Mouse (Mus musculus) erythroblast, embryonic 14.5 days (primary cell): ENCODE results near the gene Sim2. TPM values are rescaled to one million over a fixed set of nuclear protein-coding genes. Genes with fewer than 3 reads are reported as not detected.

Experiments used
- H3K27me3 ChIP-seq: 2 replicates; pipeline ENCODE4 v1.6.1; 2012; ENCODE audit warnings: inconsistent platforms; ENCODE audit not compliant: control insufficient read depth
- H3K36me3 ChIP-seq: 2 replicates; pipeline ENCODE4 v1.6.1; 2012; ENCODE audit warnings: mild to moderate bottlenecking, inconsistent platforms; ENCODE audit not compliant: control insufficient read depth
- H3K4me1 ChIP-seq: 2 replicates; pipeline ENCODE4 v1.6.1; 2012; ENCODE audit warnings: inconsistent platforms; ENCODE audit not compliant: control insufficient read depth
- H3K4me3 ChIP-seq: replicated peaks from 2 replicates; pipeline ENCODE3; 2012; ENCODE audit warnings: moderate library complexity, mild to moderate bottlenecking, inconsistent platforms
- H3K9me3 ChIP-seq: 2 replicates; pipeline ENCODE4 v1.6.1; 2012; ENCODE audit warnings: low read length, inconsistent platforms, mixed read lengths; ENCODE audit not compliant: control insufficient read depth
- GATA1 ChIP-seq: IDR thresholded peaks from 2 replicates; pipeline ENCODE4 v1.6.1; 2012; ENCODE audit warnings: low read length, inconsistent platforms, mixed read lengths
- TAL1 ChIP-seq: IDR thresholded peaks from 3 replicates; pipeline ENCODE4 v1.6.1; 2012; ENCODE audit warnings: low read length, inconsistent platforms, mixed read lengths
- polyA plus RNA-seq: library from polyadenylated mRNA; stranded (reverse); fragments of >175 nt; gene quantifications from 2 replicates; pipeline ENCODE4 v1.2.3, GENCODE M21; 2012

Gene Sim2
- polyA plus RNA-seq, result not detected in 2 replicates

DNA sequence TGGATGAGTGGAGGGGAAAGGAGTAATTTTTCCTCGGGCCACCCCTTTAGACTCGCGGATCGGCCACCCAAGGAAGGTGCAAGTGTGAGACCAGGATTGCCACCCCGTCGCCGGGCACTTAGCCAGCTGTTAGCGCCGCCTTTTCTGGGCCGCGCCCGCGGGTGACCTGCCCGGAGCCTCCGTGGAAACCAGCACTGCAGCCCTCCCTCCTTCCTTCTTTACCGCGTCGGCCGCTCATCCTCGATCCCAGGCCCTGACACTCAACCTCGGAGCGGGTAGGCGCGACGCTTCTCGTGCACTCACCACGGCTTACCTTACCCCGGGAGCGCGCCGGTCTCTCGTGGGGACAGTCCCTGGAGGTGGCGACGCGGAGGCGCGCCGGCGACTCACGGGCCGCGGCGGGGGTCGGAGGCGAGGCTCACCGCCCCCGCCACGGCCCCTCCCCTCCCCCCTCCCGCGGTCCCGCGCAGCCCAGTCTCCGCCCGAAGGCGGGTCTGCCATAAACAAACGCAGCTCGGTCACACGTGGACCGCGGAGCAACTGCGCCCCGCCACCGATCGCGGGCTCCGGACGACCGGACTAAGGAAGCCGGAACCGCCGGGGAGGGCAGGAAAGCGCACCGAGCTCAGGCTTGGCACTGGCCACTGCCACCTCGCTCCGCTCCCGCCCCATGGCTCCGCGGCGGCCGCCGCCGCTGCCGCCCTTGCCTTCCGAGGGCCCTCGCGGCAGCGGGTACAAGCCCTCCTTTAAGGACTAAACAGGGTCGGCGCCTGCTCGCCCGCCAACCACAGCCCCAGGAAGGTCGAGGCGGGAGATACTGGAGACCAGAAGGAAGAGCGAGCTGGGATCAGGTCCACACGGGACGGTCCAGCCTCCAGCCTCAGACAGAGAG lies at the start of gene Sim2:
TSS of gene Sim2 (plus strand) at position 221 of the 892 bp plus-strand sequence.
- peaks cover 100% of the 10 kb centered on the region for H3K27me3 ChIP-seq
- H3K4me1 ChIP-seq, result no peaks in the 10 kb centered on the region
- H3K4me3 ChIP-seq, result no peak within 1 kb of the TSS
- peaks cover 5% of the 10 kb centered on the region; the same call in 1 of the 2 replicates for H3K9me3 ChIP-seq
- TF ChIP-seq GATA1, result no peak
- no peak for TF ChIP-seq TAL1
- H3K36me3 ChIP-seq, result no peaks in the 10 kb centered on the region

DNA sequence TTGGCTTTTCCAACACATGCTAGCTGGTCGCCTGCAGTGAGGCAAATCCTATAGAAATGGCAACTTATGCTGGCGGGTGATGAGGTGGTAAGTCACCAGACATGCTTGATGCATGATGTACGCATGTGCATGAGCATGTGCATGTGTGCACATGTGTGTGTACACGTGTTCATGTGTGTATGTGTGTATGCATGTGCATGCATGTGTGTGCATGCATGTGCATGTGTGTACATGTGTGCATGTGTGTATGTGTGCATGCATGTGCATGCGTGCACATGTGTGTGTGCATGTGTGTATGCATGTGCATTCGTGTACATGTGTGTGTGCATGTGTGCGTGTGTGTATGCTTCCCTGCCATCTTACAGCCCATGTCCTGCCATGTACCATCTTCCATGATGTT lies 47.5 kb upstream of the Sim2 start:
- no peaks in the 10 kb centered on the region for H3K4me1 ChIP-seq
- H3K27me3 ChIP-seq, result peaks cover 19% of the 10 kb centered on the region
- H3K9me3 ChIP-seq, result peaks cover 3% of the 10 kb centered on the region; the same call in 1 of the 2 replicates
- H3K36me3 ChIP-seq, result no peaks in the 10 kb centered on the region
- no peak for TF ChIP-seq GATA1
- TF ChIP-seq TAL1, result no peak; the same call in 1 of the 3 replicates
- no peak overlapping the region for H3K4me3 ChIP-seq

DNA sequence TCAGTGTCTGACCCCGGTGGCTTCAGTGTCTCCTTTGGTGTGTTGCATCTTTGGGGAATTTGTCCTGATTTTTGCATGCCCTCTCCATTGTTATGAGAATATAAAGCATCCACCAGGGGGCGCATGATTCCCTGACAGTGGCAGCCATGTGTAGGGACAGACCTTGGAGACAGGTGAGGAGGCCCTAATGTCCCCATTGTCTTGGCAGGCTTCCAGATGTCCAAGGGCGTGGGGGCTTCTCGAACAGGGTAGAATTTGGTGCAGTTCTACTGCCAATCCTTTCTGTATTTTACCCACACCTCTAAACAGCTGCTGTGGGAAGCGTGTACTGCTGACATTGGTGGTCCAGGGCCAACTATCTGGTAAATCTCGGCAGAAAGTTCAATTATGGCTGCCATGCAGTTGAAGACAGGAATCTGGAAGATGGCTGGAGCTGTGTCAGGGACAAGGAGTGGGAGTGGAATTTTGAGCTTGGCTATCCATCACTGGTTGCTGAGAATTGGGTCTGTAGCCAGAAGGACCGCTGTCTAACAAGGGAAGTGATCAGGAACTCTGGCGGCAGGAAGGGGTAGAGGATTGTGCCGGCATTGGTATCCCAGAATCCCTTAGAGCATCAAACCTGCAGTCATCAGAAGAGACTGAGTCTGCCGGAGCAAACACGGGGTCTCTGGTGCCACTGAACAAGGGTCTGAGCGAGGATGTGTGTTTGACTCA lies 46.3 kb upstream of the Sim2 start:
- Histone ChIP-seq H3K27me3 (peaks cover 19% of the 10 kb centered on the region), H3K36me3 (no peaks in the 10 kb centered on the region), H3K9me3 (peaks cover 3% of the 10 kb centered on the region; the same call in 1 of the 2 replicates), H3K4me1 (no peaks in the 10 kb centered on the region), H3K4me3 (no peak overlapping the region)
- TF ChIP-seq TAL1, result no peak
- no peak for TF ChIP-seq GATA1

DNA sequence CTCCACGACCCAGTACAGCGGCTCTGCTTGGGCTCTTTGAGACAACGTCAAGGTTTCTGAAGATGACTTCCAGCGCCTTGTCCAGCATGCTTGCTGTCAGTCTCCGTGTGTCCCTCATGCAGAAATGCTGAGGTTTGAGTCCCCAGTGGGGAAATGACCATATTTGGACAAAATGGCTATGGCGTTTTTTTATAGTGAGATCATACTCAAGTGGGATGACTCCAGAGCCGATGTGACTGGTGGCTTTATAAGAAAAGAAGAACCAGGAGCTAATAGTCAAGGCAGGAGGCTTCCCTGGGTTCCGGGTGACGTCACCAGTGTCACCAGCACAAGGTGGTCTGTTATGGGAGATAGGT lies 45.8 kb upstream of the Sim2 start:
- Histone ChIP-seq H3K27me3 (peaks cover 19% of the 10 kb centered on the region), H3K4me3 (no peak overlapping the region), H3K36me3 (no peaks in the 10 kb centered on the region), H3K4me1 (no peaks in the 10 kb centered on the region), H3K9me3 (peaks cover 3% of the 10 kb centered on the region; the same call in 1 of the 2 replicates)
- TF ChIP-seq TAL1 (no peak), GATA1 (no peak)

DNA sequence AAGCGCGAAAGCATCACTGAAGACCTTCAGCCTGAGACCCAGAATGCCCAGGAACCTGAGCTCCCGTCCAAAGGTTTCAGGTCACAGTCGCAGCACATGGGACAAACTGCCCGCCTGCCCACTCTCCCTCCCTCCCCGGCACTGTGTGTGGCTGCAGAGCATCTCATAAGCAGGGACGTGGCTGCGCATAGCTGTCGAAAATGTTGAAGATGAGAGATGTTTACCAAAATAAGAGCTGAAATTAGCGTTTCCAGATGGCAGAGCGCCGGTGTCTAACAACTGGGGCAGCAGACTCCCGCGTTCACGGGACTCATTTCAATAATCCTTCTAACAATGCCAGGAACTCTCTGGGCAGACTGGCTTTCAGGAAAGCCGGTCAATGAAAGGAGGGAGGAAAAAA lies 44.2 kb upstream of the Sim2 start:
- no peak for TF ChIP-seq GATA1
- TF ChIP-seq TAL1, result no peak

DNA sequence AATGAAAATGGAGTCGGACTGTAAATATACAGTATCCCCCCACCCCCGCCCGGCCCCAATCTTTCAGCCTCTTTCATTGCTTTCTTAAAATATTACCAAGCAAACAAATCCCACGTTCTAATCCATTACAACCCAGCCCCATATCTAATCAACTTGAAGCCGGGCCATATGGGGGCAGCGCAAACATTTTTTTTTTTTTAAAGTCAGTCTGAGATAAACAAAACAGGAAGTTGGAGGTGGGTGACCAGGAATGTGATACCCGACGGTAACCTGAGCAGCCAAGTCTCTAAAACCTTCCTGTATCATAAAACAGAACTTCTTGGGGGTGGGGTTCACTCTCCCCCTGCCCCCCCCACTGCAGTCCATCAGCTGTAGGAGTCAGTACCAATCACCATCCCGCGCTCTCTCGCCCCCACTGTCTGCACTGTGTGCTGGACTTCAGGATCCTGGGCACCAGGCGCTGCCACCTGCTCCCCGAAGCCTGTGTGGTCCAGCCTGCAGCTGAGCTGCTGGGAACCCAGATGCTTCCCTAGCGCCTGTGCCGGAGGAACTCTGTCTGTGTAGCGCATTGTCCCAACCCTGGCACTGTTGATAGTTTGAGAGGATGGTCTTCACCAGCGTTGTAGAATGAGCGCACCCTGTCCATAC lies 43.5 kb upstream of the Sim2 start:
- Histone ChIP-seq H3K36me3 (no peaks in the 10 kb centered on the region), H3K4me1 (no peaks in the 10 kb centered on the region), H3K9me3 (peaks cover 3% of the 10 kb centered on the region; the same call in 1 of the 2 replicates), H3K4me3 (no peak overlapping the region), H3K27me3 (peaks cover 19% of the 10 kb centered on the region)
- no peak for TF ChIP-seq GATA1
- no peak for TF ChIP-seq TAL1

More for the DNA sequence above, 44.2 kb upstream of the Sim2 start:
- Histone ChIP-seq H3K36me3 (no peaks in the 10 kb centered on the region), H3K9me3 (peaks cover 3% of the 10 kb centered on the region; the same call in 1 of the 2 replicates), H3K4me1 (no peaks in the 10 kb centered on the region), H3K27me3 (peaks cover 19% of the 10 kb centered on the region), H3K4me3 (no peak overlapping the region)

DNA sequence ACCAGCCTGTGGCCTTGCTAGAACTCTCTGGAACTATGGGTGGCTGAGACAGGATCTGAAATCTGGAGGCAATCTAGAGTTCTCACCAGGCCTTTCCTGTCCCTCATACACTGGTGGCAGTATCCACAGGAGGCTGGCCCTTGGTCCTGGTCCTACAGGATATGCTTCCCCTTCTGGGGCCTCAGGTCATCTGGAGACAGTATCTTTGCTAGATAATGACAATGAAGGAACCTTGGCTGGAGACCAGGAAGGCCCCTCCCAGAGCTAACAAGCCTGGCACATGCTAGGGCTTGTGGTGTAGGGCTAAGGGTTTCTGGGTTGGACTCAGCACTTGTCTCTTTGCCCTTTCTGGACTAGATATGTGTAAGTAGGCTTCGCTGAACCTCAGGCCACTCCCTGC lies 40.9 kb upstream of the Sim2 start:
- TF ChIP-seq GATA1 (no peak), TAL1 (no peak)
- no peak overlapping the region for H3K4me3 ChIP-seq
- H3K36me3 ChIP-seq, result no peaks in the 10 kb centered on the region
- no peaks in the 10 kb centered on the region for H3K4me1 ChIP-seq
- H3K27me3 ChIP-seq, result peaks cover 16% of the 10 kb centered on the region
- H3K9me3 ChIP-seq, result no peaks in the 10 kb centered on the region

DNA sequence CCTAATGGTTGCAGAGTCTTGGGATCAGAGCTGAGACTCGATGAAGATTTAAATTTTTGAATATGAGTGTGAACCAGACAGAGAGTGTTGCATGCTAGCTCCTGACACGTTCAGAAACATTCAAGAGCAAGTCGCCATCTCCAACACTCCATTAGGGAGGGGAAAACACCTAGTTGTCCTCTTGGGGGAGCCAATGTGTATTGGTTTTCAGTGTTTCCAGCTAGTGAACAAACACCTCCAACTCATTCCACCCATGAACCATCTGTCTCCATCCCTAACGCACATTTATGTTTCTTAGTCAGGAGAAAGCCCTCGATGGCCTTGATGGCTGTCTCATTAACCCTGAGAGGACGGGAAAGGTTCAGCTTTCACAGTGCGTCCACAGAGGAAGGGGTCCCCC lies 39.7 kb upstream of the Sim2 start:
- Histone ChIP-seq H3K27me3 (peaks cover 12% of the 10 kb centered on the region), H3K9me3 (no peaks in the 10 kb centered on the region), H3K36me3 (no peaks in the 10 kb centered on the region), H3K4me1 (no peaks in the 10 kb centered on the region), H3K4me3 (no peak overlapping the region)
- TF ChIP-seq GATA1 (no peak), TAL1 (no peak)

DNA sequence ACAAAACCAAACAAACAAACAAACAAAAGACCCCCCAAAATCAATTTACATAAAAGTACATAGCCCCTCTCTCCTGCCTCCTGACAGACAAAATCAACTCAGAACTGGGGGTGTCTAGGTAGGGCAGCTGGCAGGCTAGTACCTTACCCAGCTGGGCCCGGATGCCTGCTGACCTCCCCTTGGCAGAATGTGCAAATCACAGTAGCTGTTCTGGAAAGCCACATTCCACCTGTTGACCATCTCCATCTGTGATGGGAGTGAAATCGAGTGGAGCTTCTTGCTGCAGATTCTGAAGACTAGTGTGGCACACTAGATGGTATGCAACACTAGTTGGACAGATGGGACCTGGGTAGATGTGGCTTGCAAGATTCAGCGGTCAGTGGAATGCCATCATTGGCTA lies 34.4 kb upstream of the Sim2 start:
- no peaks in the 10 kb centered on the region for H3K9me3 ChIP-seq
- H3K27me3 ChIP-seq, result no peaks in the 10 kb centered on the region
- H3K36me3 ChIP-seq, result no peaks in the 10 kb centered on the region
- no peak overlapping the region for H3K4me3 ChIP-seq
- no peak for TF ChIP-seq TAL1
- TF ChIP-seq GATA1, result no peak
- no peaks in the 10 kb centered on the region for H3K4me1 ChIP-seq
